Mouse (Mus musculus) ES-Bruce4 (cell line): Measurements from ENCODE around the gene Samd10.

Source experiments
- CTCF ChIP-seq: IDR thresholded peaks from one replicate; pipeline ENCODE4 v1.8.1; 2011; ENCODE audit warnings: low read depth, low read length
- EP300 ChIP-seq: IDR thresholded peaks from 2 replicates; pipeline ENCODE4 v1.6.1; 2011; ENCODE audit warnings: low read depth, low read length; ENCODE audit not compliant: insufficient read depth
- POLR2A ChIP-seq: IDR thresholded peaks from one replicate; pipeline ENCODE4 v1.8.1; 2011; ENCODE audit warnings: low read length; ENCODE audit not compliant: insufficient read depth

GRCm38 (mm10) chr2:181600828-181601750 is 2.1 kb upstream of the Samd10 start:
- TF ChIP-seq CTCF: no peak
- TF ChIP-seq POLR2A: peak; percentile 67
- TF ChIP-seq EP300: peak; percentile 50; the same call in 1 of the 2 replicates
